Mouse (Mus musculus): Measurements from ENCODE around the gene Eif2ak4. TPM values are rescaled to one million over a fixed set of nuclear protein-coding genes. Genes with fewer than 3 reads are reported as not detected.

The Eif2ak4 gene
- polyA plus RNA-seq, 1 experiment from 2014 or later = 13.0 TPM

DNA sequence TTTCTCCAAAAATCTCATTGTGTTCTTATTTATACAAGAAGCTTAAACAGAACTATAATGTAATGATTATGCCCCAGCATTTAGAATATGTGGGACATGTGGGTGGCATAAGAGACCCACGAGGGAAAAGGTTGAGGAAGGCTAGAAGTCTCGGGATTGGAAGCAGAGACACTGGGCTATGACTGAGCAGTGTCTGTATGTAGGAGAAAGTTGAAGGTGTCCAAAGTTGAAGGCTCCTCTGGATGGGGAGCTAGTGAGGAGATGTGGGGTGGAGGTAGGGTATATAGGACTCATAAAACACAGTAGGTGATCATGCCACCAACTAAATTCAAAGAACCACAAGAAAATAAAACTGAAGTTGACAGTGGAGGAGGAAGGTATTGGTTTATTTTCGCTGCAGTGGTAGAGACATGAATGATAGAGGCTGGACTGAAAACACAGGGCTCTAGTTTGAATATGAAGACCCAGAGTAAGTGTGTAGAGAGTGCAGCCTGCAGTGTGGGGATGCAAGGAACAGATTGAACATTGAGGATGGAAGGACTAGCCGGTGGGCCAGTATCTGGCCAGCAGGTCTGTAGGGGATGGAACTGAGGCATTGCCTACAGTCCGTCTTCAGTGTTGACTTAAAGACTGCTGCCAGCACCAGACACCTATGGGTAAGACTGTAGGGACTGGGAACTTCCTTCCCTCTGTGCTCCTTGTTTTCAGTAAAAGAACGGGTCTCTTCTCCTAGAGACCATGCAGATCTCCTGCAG lies 27.4 kb downstream of the Eif2ak4 start:
- H3K9me3 ChIP-seq (ENCODE audit: control insufficient read depth, low read length) = no peaks in the 10 kb centered on the region
- no peak overlapping the region for H3K4me2 ChIP-seq (ENCODE audit: low read depth)
- no peak overlapping the region for H3K9ac ChIP-seq (ENCODE audit: low read length)
- H3K4me1 ChIP-seq (ENCODE audit: control insufficient read depth, insufficient read depth, low read length) = no peaks in the 10 kb centered on the region
- DNase-seq (ENCODE audit: low spot score) (no peak), ATAC-seq (ENCODE audit: insufficient read depth, low FRiP score, low TSS enrichment) (no peak)
- H3K36me3 ChIP-seq (ENCODE audit: control insufficient read depth, insufficient read depth, low read length) = peaks cover 5% of the 10 kb centered on the region; the same call in 1 of the 2 replicates
- 91% methylated on average over 6 of the region's 6 CpGs for WGBS
- no peaks in the 10 kb centered on the region for H3K27me3 ChIP-seq (ENCODE audit: control insufficient read depth, insufficient read depth, low read length)
- no peak overlapping the region for H3K27ac ChIP-seq (ENCODE audit: low read depth, low read length)
- H3K4me3 ChIP-seq (ENCODE audit: low read depth, low read length) = no peak overlapping the region

- no peaks in the 10 kb centered on the region for H3K36me3 ChIP-seq (ENCODE audit: control insufficient read depth, insufficient read depth, low read length)
Observed at GRCm38 (mm10) chr2:118418076-118418475, 29.7 kb downstream of the Eif2ak4 start.

GRCm38 (mm10) chr2:118421951-118422350 lies 33.5 kb downstream of the Eif2ak4 start:
- Histone ChIP-seq H3K27me3 (ENCODE audit: control insufficient read depth, insufficient read depth, low read length) (no peaks in the 10 kb centered on the region), H3K9ac (ENCODE audit: low read length) (no peak overlapping the region), H3K27ac (ENCODE audit: low read depth, low read length) (no peak overlapping the region), H3K4me2 (ENCODE audit: low read depth) (no peak overlapping the region), H3K36me3 (ENCODE audit: control insufficient read depth, insufficient read depth, low read length) (0 out of 2 replicates have a peak, but pooled peaks cover 1% of the 10 kb centered on the region), H3K4me1 (ENCODE audit: control insufficient read depth, insufficient read depth, low read length) (no peaks in the 10 kb centered on the region), H3K4me3 (ENCODE audit: low read depth, low read length) (no peak overlapping the region), H3K9me3 (ENCODE audit: control insufficient read depth, low read length) (no peaks in the 10 kb centered on the region)
- 89% methylated on average over 15 of the region's 15 CpGs for WGBS
- DNase-seq (ENCODE audit: low spot score) (no peak), ATAC-seq (ENCODE audit: insufficient read depth, low FRiP score, low TSS enrichment) (no peak)

More at GRCm38 (mm10) chr2:118418076-118418475, 29.7 kb downstream of the Eif2ak4 start:
- ATAC-seq (ENCODE audit: insufficient read depth, low FRiP score, low TSS enrichment) = no peak
- no peaks in the 10 kb centered on the region for H3K27me3 ChIP-seq (ENCODE audit: control insufficient read depth, insufficient read depth, low read length)
- H3K4me2 ChIP-seq (ENCODE audit: low read depth) = no peak overlapping the region
- H3K9ac ChIP-seq (ENCODE audit: low read length) = no peak overlapping the region
- no peaks in the 10 kb centered on the region for H3K9me3 ChIP-seq (ENCODE audit: control insufficient read depth, low read length)
- no peaks in the 10 kb centered on the region for H3K4me1 ChIP-seq (ENCODE audit: control insufficient read depth, insufficient read depth, low read length)
- WGBS = 88% methylated on average over 4 of the region's 4 CpGs
- H3K27ac ChIP-seq (ENCODE audit: low read depth, low read length) = no peak overlapping the region
- DNase-seq (ENCODE audit: low spot score) = no peak
- no peak overlapping the region for H3K4me3 ChIP-seq (ENCODE audit: low read depth, low read length)

GRCm38 (mm10) chr2:118422385-118422784 lies 34.0 kb downstream of the Eif2ak4 start:
- no peaks in the 10 kb centered on the region for H3K9me3 ChIP-seq (ENCODE audit: control insufficient read depth, low read length)
- 82% methylated on average over 8 of the region's 8 CpGs for whole genome bisulfite sequencing
- no peak overlapping the region for H3K9ac ChIP-seq (ENCODE audit: low read length)
- H3K27ac ChIP-seq (ENCODE audit: low read depth, low read length) = no peak overlapping the region
- H3K36me3 ChIP-seq (ENCODE audit: control insufficient read depth, insufficient read depth, low read length) = 0 out of 2 replicates have a peak, but pooled peaks cover 2% of the 10 kb centered on the region
- no peaks in the 10 kb centered on the region for H3K27me3 ChIP-seq (ENCODE audit: control insufficient read depth, insufficient read depth, low read length)
- no peak overlapping the region for H3K4me3 ChIP-seq (ENCODE audit: low read depth, low read length)
- H3K4me1 ChIP-seq (ENCODE audit: control insufficient read depth, insufficient read depth, low read length) = no peaks in the 10 kb centered on the region
- no peak overlapping the region for H3K4me2 ChIP-seq (ENCODE audit: low read depth)
- DNase-seq (ENCODE audit: low spot score) (no peak), ATAC-seq (ENCODE audit: insufficient read depth, low FRiP score, low TSS enrichment) (no peak)

GRCm38 (mm10) chr2:118428296-118428695 lies 39.9 kb downstream of the Eif2ak4 start:
- Histone ChIP-seq H3K4me1 (ENCODE audit: control insufficient read depth, insufficient read depth, low read length) (no peaks in the 10 kb centered on the region), H3K4me2 (ENCODE audit: low read depth) (no peak overlapping the region), H3K9me3 (ENCODE audit: control insufficient read depth, low read length) (no peaks in the 10 kb centered on the region), H3K27ac (ENCODE audit: low read depth, low read length) (no peak overlapping the region), H3K9ac (ENCODE audit: low read length) (no peak overlapping the region), H3K27me3 (ENCODE audit: control insufficient read depth, insufficient read depth, low read length) (no peaks in the 10 kb centered on the region), H3K36me3 (ENCODE audit: control insufficient read depth, insufficient read depth, low read length) (peaks cover 5% of the 10 kb centered on the region; the same call in 1 of the 2 replicates), H3K4me3 (ENCODE audit: low read depth, low read length) (no peak overlapping the region)
- ATAC-seq (ENCODE audit: insufficient read depth, low FRiP score, low TSS enrichment) (no peak), DNase-seq (ENCODE audit: low spot score) (no peak)
- 90% methylated on average over 6 of the region's 6 CpGs for WGBS

GRCm38 (mm10) chr2:118429297-118429696 lies 40.9 kb downstream of the Eif2ak4 start:
- H3K4me1 ChIP-seq (ENCODE audit: control insufficient read depth, insufficient read depth, low read length) = no peaks in the 10 kb centered on the region
- 88% methylated on average over 9 of the region's 9 CpGs for WGBS
- no peak overlapping the region for H3K4me2 ChIP-seq (ENCODE audit: low read depth)
- H3K27me3 ChIP-seq (ENCODE audit: control insufficient read depth, insufficient read depth, low read length) = no peaks in the 10 kb centered on the region
- ATAC-seq (ENCODE audit: insufficient read depth, low FRiP score, low TSS enrichment) (no peak), DNase-seq (ENCODE audit: low spot score) (no peak)
- H3K9ac ChIP-seq (ENCODE audit: low read length) = no peak overlapping the region
- H3K9me3 ChIP-seq (ENCODE audit: control insufficient read depth, low read length) = no peaks in the 10 kb centered on the region
- no peak overlapping the region for H3K27ac ChIP-seq (ENCODE audit: low read depth, low read length)
- H3K4me3 ChIP-seq (ENCODE audit: low read depth, low read length) = no peak overlapping the region
- H3K36me3 ChIP-seq (ENCODE audit: control insufficient read depth, insufficient read depth, low read length) = peaks cover 8% of the 10 kb centered on the region; the same call in 1 of the 2 replicates

DNA sequence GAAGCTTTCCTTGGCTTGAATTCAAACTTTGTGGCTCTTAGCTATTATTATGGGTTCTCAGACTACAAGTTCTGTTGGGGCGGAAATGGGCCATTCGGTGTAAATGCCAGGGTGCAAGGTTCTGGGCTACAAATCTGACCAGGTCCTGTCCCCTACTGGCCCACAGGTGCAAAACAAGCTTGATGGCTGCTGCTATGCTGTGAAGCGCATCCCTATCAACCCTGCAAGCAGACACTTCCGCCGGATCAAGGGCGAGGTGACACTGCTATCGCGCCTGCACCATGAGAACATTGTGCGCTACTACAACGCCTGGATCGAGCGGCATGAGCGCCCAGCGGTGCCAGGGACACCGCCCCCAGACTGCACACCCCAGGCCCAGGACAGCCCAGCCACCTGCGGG lies 42.2 kb downstream of the Eif2ak4 start:
- H3K9me3 ChIP-seq (ENCODE audit: control insufficient read depth, low read length) = no peaks in the 10 kb centered on the region
- DNase-seq (ENCODE audit: low spot score) (no peak), ATAC-seq (ENCODE audit: insufficient read depth, low FRiP score, low TSS enrichment) (no peak)
- peaks cover 8% of the 10 kb centered on the region; the same call in 1 of the 2 replicates for H3K36me3 ChIP-seq (ENCODE audit: control insufficient read depth, insufficient read depth, low read length)
- H3K4me1 ChIP-seq (ENCODE audit: control insufficient read depth, insufficient read depth, low read length) = no peaks in the 10 kb centered on the region
- no peaks in the 10 kb centered on the region for H3K27me3 ChIP-seq (ENCODE audit: control insufficient read depth, insufficient read depth, low read length)
- no peak overlapping the region for H3K4me2 ChIP-seq (ENCODE audit: low read depth)
- no peak overlapping the region for H3K27ac ChIP-seq (ENCODE audit: low read depth, low read length)
- 79% methylated on average over 16 of the region's 16 CpGs for WGBS
- H3K9ac ChIP-seq (ENCODE audit: low read length) = no peak overlapping the region
- H3K4me3 ChIP-seq (ENCODE audit: low read depth, low read length) = no peak overlapping the region

DNA sequence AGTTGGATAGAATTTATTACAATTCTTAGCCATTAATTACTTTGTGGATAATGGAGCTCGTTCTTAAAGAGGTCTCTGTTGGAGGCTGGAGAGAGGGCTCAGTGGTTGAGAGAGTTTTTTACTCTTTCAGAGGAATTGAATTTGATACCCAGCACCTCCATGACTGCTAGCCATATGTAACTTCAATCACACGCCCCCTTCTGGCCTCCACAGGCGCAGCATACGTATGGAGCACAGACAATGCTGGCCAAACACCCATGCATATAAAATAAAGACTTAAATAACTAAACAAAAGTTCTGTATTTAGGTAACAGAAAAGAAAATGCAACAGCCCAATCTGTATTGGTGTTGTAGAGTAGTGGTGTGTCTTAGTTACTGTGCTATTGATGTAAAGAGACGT lies 43.2 kb downstream of the Eif2ak4 start:
- DNase-seq (ENCODE audit: low spot score) (peak; percentile 42), ATAC-seq (ENCODE audit: insufficient read depth, low FRiP score, low TSS enrichment) (no peak)
- Histone ChIP-seq H3K4me3 (ENCODE audit: low read depth, low read length) (no peak overlapping the region), H3K27me3 (ENCODE audit: control insufficient read depth, insufficient read depth, low read length) (no peaks in the 10 kb centered on the region), H3K36me3 (ENCODE audit: control insufficient read depth, insufficient read depth, low read length) (peaks cover 13% of the 10 kb centered on the region), H3K27ac (ENCODE audit: low read depth, low read length) (no peak overlapping the region), H3K4me2 (ENCODE audit: low read depth) (no peak overlapping the region), H3K9ac (ENCODE audit: low read length) (no peak overlapping the region), H3K4me1 (ENCODE audit: control insufficient read depth, insufficient read depth, low read length) (no peaks in the 10 kb centered on the region), H3K9me3 (ENCODE audit: control insufficient read depth, low read length) (no peaks in the 10 kb centered on the region)
- WGBS = 70% methylated on average over 5 of the region's 5 CpGs

DNA sequence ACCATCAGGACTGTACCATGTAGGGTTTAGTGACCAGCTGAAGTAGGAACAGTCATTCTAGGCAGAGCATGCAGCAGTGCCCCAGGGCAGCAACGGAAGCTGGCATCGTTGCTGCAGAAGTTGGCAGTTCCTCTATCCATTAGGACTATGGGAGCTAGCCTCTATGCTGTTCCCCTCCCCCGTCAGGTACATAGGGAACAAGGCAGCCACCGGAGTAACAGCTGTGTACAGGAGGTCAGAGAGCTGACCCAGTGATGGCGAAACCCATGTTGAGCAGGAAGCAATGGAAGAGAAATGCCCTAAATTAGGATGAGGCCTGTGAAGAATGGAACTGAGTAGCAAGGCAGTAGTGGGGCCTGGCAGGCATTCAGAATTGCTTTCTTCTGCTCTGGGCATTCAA lies 53.8 kb downstream of the Eif2ak4 start:
- H3K36me3 ChIP-seq (ENCODE audit: control insufficient read depth, insufficient read depth, low read length) = no peaks in the 10 kb centered on the region
- 93% methylated on average over 5 of the region's 5 CpGs for WGBS

More for the DNA sequence above, 53.8 kb downstream of the Eif2ak4 start:
- H3K4me1 ChIP-seq (ENCODE audit: control insufficient read depth, insufficient read depth, low read length) = no peaks in the 10 kb centered on the region
- no peak for DNase-seq (ENCODE audit: low spot score)
- no peak overlapping the region for H3K9ac ChIP-seq (ENCODE audit: low read length)
- H3K4me2 ChIP-seq (ENCODE audit: low read depth) = no peak overlapping the region
- no peak overlapping the region for H3K27ac ChIP-seq (ENCODE audit: low read depth, low read length)
- H3K4me3 ChIP-seq (ENCODE audit: low read depth, low read length) = no peak overlapping the region
- no peak for ATAC-seq (ENCODE audit: insufficient read depth, low FRiP score, low TSS enrichment)
- no peaks in the 10 kb centered on the region for H3K27me3 ChIP-seq (ENCODE audit: control insufficient read depth, insufficient read depth, low read length)
- no peaks in the 10 kb centered on the region for H3K9me3 ChIP-seq (ENCODE audit: control insufficient read depth, low read length)

Data from neural tube, embryonic 11.5 days (tissue).